In the genomic region with DNA sequence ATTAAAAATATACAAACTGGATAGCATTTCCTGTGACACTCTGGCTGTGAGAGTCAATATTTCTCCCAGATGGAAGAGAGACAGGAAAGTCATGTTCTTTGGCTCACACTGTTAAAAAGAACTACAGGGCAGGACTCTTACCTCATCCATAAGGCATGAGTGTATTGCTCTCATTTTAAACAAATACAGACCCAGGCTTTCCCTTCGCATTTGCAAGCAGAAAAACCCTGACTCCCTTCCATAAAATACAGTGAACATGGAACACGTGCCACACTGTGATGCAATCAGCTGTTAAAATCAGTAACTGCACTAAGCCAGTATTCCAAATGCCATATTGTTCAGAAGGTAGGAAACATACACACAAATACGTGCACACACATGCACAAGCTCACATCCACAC, we compare ENCODE assay signal across 30 mouse cellular contexts.
DNase-seq lines count a peak whose midpoint lies in the region; ATAC-seq and TF ChIP-seq lines count a peak whose summit lies in the region.
"Had no signal": no experiment of that assay in that cellular context is flagged by ENCODE, and none has a peak within 500 bp of the region (broad histone marks: within the 10 kb centered on the region; RNA-seq: fewer than 3 reads in every experiment).

No protein-coding gene starts in this region.

- ATAC-seq in intestine, embryonic 15.5 days: peak; percentile 28; the same call in 1 of the 2 replicates
- no peak for ATAC-seq in intestine, postnatal 0 days
- no peak for ATAC-seq in megakaryocyte, adult 5-6 weeks (ENCODE audit: poor library complexity, severe bottlenecking)
- ATAC-seq in limb, embryonic 14.5 days (ENCODE audit: low FRiP score, low read depth): peak; percentile 51; the same call in 1 of the 2 replicates
- ATAC-seq in neural tube, embryonic 15.5 days (ENCODE audit: low FRiP score): no peak
- ATAC-seq: activated CD4-positive, CD25-positive, alpha-beta regulatory T cell, adult 4 months; hindbrain, postnatal 0 days; intestine, embryonic 16.5 days; midbrain, embryonic 13.5 days had no signal

- peak; percentile 71 for DNase-seq in limb, embryonic 14.5 days (ENCODE audit: low spot score)
- no peak for DNase-seq in thymus, postnatal 25 days
- DNase-seq: adrenal gland, adult 8-10 months; B cell, adult 2 months; cerebellum, adult 8-10 months; cerebellum, postnatal 25 days; gastrocnemius, postnatal 14 days; kidney, adult 9 months; kidney, postnatal 10 days; layer of hippocampus, postnatal 36 days; liver, embryonic 13.5 days; right cerebral cortex, postnatal 25 days; thymus, adult 2 months; thymus, postnatal 4 days had no signal

- H3K27me3 ChIP-seq in intestine, embryonic 15.5 days (replicated peaks): no peaks in the 10 kb centered on the region
- no peaks in the 10 kb centered on the region for H3K27me3 ChIP-seq in intestine, postnatal 0 days (replicated peaks; ENCODE audit: control insufficient read depth, insufficient read depth, low read length)
- no peaks in the 10 kb centered on the region for H3K27me3 ChIP-seq in megakaryocyte, embryonic 14.5 days (replicated peaks)
- H3K27me3 ChIP-seq in limb, embryonic 14.5 days (ENCODE audit: control insufficient read depth, insufficient read depth, low read length): no peaks in the 10 kb centered on the region
- no peaks in the 10 kb centered on the region for H3K27me3 ChIP-seq in neural tube, embryonic 15.5 days (replicated peaks)
- H3K27me3 ChIP-seq: forebrain, embryonic 12.5 days; heart, embryonic 15.5 days; hindbrain, embryonic 12.5 days; liver, embryonic 13.5 days; lung, embryonic 15.5 days; midbrain, embryonic 13.5 days had no signal

- H3K4me2 ChIP-seq in intestine, embryonic 15.5 days (replicated peaks): no peak overlapping the region
- no peak overlapping the region for H3K4me2 ChIP-seq in intestine, postnatal 0 days (replicated peaks; ENCODE audit: low read depth)
- no peak overlapping the region for H3K4me2 ChIP-seq in limb, embryonic 14.5 days (replicated peaks; ENCODE audit: low read depth, low read length, severe bottlenecking)
- no peak overlapping the region for H3K4me2 ChIP-seq in neural tube, embryonic 15.5 days
- H3K4me2 ChIP-seq: forebrain, embryonic 12.5 days; heart, embryonic 15.5 days; hindbrain, embryonic 12.5 days; liver, embryonic 13.5 days; lung, embryonic 15.5 days; midbrain, embryonic 13.5 days had no signal

- 51% methylated on average over 3 of the region's 3 CpGs for WGBS in intestine, embryonic 15.5 days
- WGBS in intestine, postnatal 0 days: 65% methylated on average over 3 of the region's 3 CpGs
- WGBS in limb, embryonic 14.5 days: 39% methylated on average over 3 of the region's 3 CpGs
- WGBS in neural tube, embryonic 15.5 days: 77% methylated on average over 3 of the region's 3 CpGs

- H3K36me3 ChIP-seq in intestine, embryonic 15.5 days: no peaks in the 10 kb centered on the region
- H3K36me3 ChIP-seq in intestine, postnatal 0 days (ENCODE audit: control insufficient read depth, insufficient read depth): no peaks in the 10 kb centered on the region
- no peaks in the 10 kb centered on the region for H3K36me3 ChIP-seq in megakaryocyte, embryonic 14.5 days (replicated peaks; ENCODE audit: low read length)
- no peaks in the 10 kb centered on the region for H3K36me3 ChIP-seq in limb, embryonic 14.5 days (ENCODE audit: control insufficient read depth, insufficient read depth, low read length)
- no peaks in the 10 kb centered on the region for H3K36me3 ChIP-seq in neural tube, embryonic 15.5 days
- H3K36me3 ChIP-seq: forebrain, embryonic 12.5 days; heart, embryonic 10.5 days; heart, embryonic 15.5 days; hindbrain, embryonic 12.5 days; liver, embryonic 13.5 days; lung, embryonic 15.5 days; midbrain, embryonic 13.5 days had no signal

- H3K27ac ChIP-seq in intestine, embryonic 15.5 days: no peak overlapping the region
- no peak overlapping the region for H3K27ac ChIP-seq in intestine, postnatal 0 days (ENCODE audit: low read depth, low read length)
- H3K27ac ChIP-seq in limb, embryonic 14.5 days (replicated peaks; ENCODE audit: low read depth, low read length): 0 out of 2 replicates have a peak overlapping the region, but pooled peaks have one; percentile 19
- no peak overlapping the region for H3K27ac ChIP-seq in neural tube, embryonic 15.5 days (replicated peaks)
- H3K27ac ChIP-seq: forebrain, embryonic 12.5 days; heart, embryonic 10.5 days; heart, embryonic 15.5 days; hindbrain, embryonic 12.5 days; hindbrain, postnatal 0 days; liver, embryonic 13.5 days; lung, embryonic 15.5 days; macrophage; midbrain, embryonic 13.5 days had no signal

- H3K9ac ChIP-seq in intestine, embryonic 15.5 days: no peak overlapping the region
- H3K9ac ChIP-seq in intestine, postnatal 0 days (ENCODE audit: low read depth, low read length): no peak overlapping the region
- H3K9ac ChIP-seq in limb, embryonic 14.5 days (ENCODE audit: low read depth, low read length, severe bottlenecking): no peak overlapping the region
- H3K9ac ChIP-seq in neural tube, embryonic 15.5 days (replicated peaks): no peak overlapping the region
- H3K9ac ChIP-seq: forebrain, embryonic 12.5 days; heart, embryonic 15.5 days; hindbrain, embryonic 12.5 days; liver, embryonic 13.5 days; lung, embryonic 15.5 days; midbrain, embryonic 13.5 days had no signal

- no peaks in the 10 kb centered on the region for H3K4me1 ChIP-seq in intestine, embryonic 15.5 days (replicated peaks)
- H3K4me1 ChIP-seq in intestine, postnatal 0 days (replicated peaks; ENCODE audit: control insufficient read depth, insufficient read depth, low read length): no peaks in the 10 kb centered on the region
- H3K4me1 ChIP-seq in megakaryocyte, embryonic 14.5 days: no peaks in the 10 kb centered on the region
- H3K4me1 ChIP-seq in limb, embryonic 14.5 days (ENCODE audit: control insufficient read depth, insufficient read depth, low read length): peaks cover 7% of the 10 kb centered on the region
- no peaks in the 10 kb centered on the region for H3K4me1 ChIP-seq in neural tube, embryonic 15.5 days
- H3K4me1 ChIP-seq: heart, embryonic 10.5 days; liver, embryonic 13.5 days; lung, embryonic 15.5 days; midbrain, embryonic 13.5 days had no signal

- TF ChIP-seq CTCF in intestine, postnatal 0 days (IDR thresholded peaks at IDR 0.05; ENCODE audit: low read depth): no peak

- H3K4me3 ChIP-seq in intestine, embryonic 15.5 days (replicated peaks): no peak overlapping the region
- H3K4me3 ChIP-seq in intestine, postnatal 0 days (ENCODE audit: low read depth, low read length): no peak overlapping the region
- peak overlapping the region; percentile 10 for H3K4me3 ChIP-seq in megakaryocyte, embryonic 14.5 days (replicated peaks)
- H3K4me3 ChIP-seq in limb, embryonic 14.5 days (replicated peaks; ENCODE audit: low read length): no peak overlapping the region
- H3K4me3 ChIP-seq in neural tube, embryonic 15.5 days (replicated peaks): no peak overlapping the region
- H3K4me3 ChIP-seq: erythroblast, embryonic 14.5 days; forebrain, embryonic 12.5 days; heart, embryonic 10.5 days; heart, embryonic 15.5 days; hindbrain, embryonic 12.5 days; liver, embryonic 13.5 days; lung, embryonic 15.5 days; midbrain, embryonic 13.5 days had no signal

- no peaks in the 10 kb centered on the region for H3K9me3 ChIP-seq in intestine, embryonic 15.5 days
- H3K9me3 ChIP-seq in intestine, postnatal 0 days (ENCODE audit: control insufficient read depth): no peaks in the 10 kb centered on the region
- H3K9me3 ChIP-seq in megakaryocyte, embryonic 14.5 days: peaks cover 13% of the 10 kb centered on the region
- no peaks in the 10 kb centered on the region for H3K9me3 ChIP-seq in limb, embryonic 14.5 days (ENCODE audit: control insufficient read depth, low read length)
- H3K9me3 ChIP-seq in neural tube, embryonic 15.5 days (replicated peaks): no peaks in the 10 kb centered on the region
- H3K9me3 ChIP-seq: forebrain, embryonic 12.5 days; heart, embryonic 10.5 days; heart, embryonic 15.5 days; hindbrain, embryonic 12.5 days; liver, embryonic 13.5 days; lung, embryonic 15.5 days; midbrain, embryonic 13.5 days had no signal

- no peak for TF ChIP-seq POLR2A in limb, embryonic 14.5 days (IDR thresholded peaks at IDR 0.05; ENCODE audit: borderline replicate concordance, extremely low read depth, insufficient read depth, insufficient read length)

Comparison
In these comparisons a context has a peak if more than half of its experiments do, and no peak if none do; other contexts are left out.
1. ATAC-seq: peak in intestine, embryonic 15.5 days (single experiment) and limb, embryonic 14.5 days (single experiment); none in intestine, postnatal 0 days (single experiment), megakaryocyte, adult 5-6 weeks (single experiment) and neural tube, embryonic 15.5 days (single experiment).